Mouse (Mus musculus) liver, adult 2 months (tissue): Measurements from ENCODE around the gene Ivns1abp. TPM values are rescaled to one million over a fixed set of nuclear protein-coding genes. Genes with fewer than 3 reads are reported as not detected.

Experiments used
- DNase-seq: peaks from one replicate; pipeline ENCODE4 v3.0.0-alpha.2; 2011; ENCODE audit warnings: low read depth, low spot score; ENCODE audit errors: extremely low read depth
- H3K27ac ChIP-seq: fragments of 200-500 bp; replicated peaks from 2 replicates; pipeline ENCODE4 v1.5.1; 2012; ENCODE audit warnings: low read depth, mild to moderate bottlenecking, control low read depth, inconsistent platforms, low read length; ENCODE audit not compliant: insufficient read depth
- H3K27me3 ChIP-seq: fragments of 200-500 bp; 2 replicates; pipeline ENCODE4 v1.6.1; 2012; ENCODE audit warnings: mild to moderate bottlenecking, moderate library complexity, low read length, inconsistent platforms; ENCODE audit not compliant: control insufficient read depth, insufficient read depth
- H3K36me3 ChIP-seq: fragments of 200-500 bp; 2 replicates; pipeline ENCODE4 v1.6.1; 2012; ENCODE audit warnings: low read length, inconsistent platforms; ENCODE audit not compliant: control insufficient read depth, insufficient read depth
- H3K4me1 ChIP-seq: fragments of 200-500 bp; 2 replicates; pipeline ENCODE4 v1.6.1; 2011; ENCODE audit warnings: low read length; ENCODE audit not compliant: control insufficient read depth, insufficient read depth
- H3K4me3 ChIP-seq: fragments of 200-500 bp; 2 replicates; pipeline ENCODE4 v1.5.1; 2011; ENCODE audit warnings: low read depth, mild to moderate bottlenecking, control low read depth, low read length, moderate library complexity; ENCODE audit not compliant: insufficient read depth
- H3K79me2 ChIP-seq: fragments of 200-500 bp; 2 replicates; pipeline ENCODE4 v1.6.1; 2012; ENCODE audit warnings: inconsistent platforms, mild to moderate bottlenecking, low read length, moderate library complexity; ENCODE audit not compliant: control insufficient read depth, insufficient read depth
- H3K9ac ChIP-seq: fragments of 200-500 bp; 2 replicates; pipeline ENCODE4 v1.6.1; 2012; ENCODE audit warnings: low read depth, mild to moderate bottlenecking, control low read depth, inconsistent platforms, low read length
- CTCF ChIP-seq: fragments of 200-500 bp; IDR thresholded peaks from 2 replicates; pipeline ENCODE4 v1.5.1; 2011; ENCODE audit warnings: low read depth, low read length, control low read depth
- POLR2A ChIP-seq: fragments of 200-500 bp; IDR thresholded peaks from 2 replicates; pipeline ENCODE4 v1.6.1; 2011; ENCODE audit warnings: low read length, control low read depth; ENCODE audit not compliant: insufficient read depth; ENCODE audit errors: extremely low read depth
- WGBS: fragments of 180-500 bp; shearing (Covaris S2); methylation state at CpG from one replicate; pipeline ENCODE4 v1.1.7; 2018; 5-methylcytosine and 5-hydroxymethylcytosine counted together
- polyA plus RNA-seq: library from polyadenylated mRNA; depleted of rRNA; stranded (reverse); fragments of >200 nt; gene quantifications from 2 replicates; pipeline ENCODE4 v1.2.3, GENCODE M21; 2012
- total RNA-seq: library from RNA; depleted of rRNA; stranded (reverse); fragments of >200 nt; gene quantifications from 2 replicates; pipeline ENCODE4 v1.2.3, GENCODE M21; 2014

Gene Ivns1abp
- total and polyA plus RNA-seq, 2 experiments: 16.7 to 111 TPM

DNA sequence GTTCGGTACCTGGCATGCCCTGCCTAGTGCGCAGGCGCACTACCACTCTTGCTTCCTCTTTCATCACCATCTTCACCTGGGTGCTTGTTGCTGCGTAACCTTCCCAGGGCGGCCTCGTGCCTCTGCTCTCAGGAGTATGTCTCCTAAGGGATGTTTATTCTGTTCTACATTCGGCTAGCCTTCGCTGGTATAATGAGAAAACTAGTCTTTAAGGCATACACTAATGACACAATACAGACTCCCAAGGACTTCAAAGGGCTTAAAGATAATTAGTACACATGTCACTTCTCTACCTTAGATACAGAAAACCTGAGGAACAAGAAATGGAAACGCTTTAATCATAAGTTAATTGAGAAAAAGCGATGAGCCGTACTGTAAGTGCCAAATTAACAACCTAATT is 32.9 kb upstream of the Ivns1abp start:
- Histone ChIP-seq H3K9ac (no peak overlapping the region), H3K4me1 (no peaks in the 10 kb centered on the region), H3K79me2 (no peaks in the 10 kb centered on the region), H3K27ac (no peak overlapping the region), H3K36me3 (no peaks in the 10 kb centered on the region), H3K27me3 (no peaks in the 10 kb centered on the region), H3K4me3 (no peak overlapping the region)
- 94% methylated on average over 11 of the region's 11 CpGs for WGBS
- no peak for TF ChIP-seq POLR2A
- no peak for TF ChIP-seq CTCF
- DNase-seq: no peak

GRCm38 (mm10) chr1:151319267-151319666 is 25.0 kb upstream of the Ivns1abp start:
- Histone ChIP-seq H3K9ac (no peak overlapping the region), H3K36me3 (no peaks in the 10 kb centered on the region), H3K4me3 (no peak overlapping the region), H3K27ac (no peak overlapping the region), H3K79me2 (no peaks in the 10 kb centered on the region), H3K27me3 (no peaks in the 10 kb centered on the region), H3K4me1 (no peaks in the 10 kb centered on the region)
- no peak for TF ChIP-seq CTCF
- no peak for TF ChIP-seq POLR2A
- no peak for DNase-seq
- 88% methylated on average over 7 of the region's 7 CpGs for WGBS

DNA sequence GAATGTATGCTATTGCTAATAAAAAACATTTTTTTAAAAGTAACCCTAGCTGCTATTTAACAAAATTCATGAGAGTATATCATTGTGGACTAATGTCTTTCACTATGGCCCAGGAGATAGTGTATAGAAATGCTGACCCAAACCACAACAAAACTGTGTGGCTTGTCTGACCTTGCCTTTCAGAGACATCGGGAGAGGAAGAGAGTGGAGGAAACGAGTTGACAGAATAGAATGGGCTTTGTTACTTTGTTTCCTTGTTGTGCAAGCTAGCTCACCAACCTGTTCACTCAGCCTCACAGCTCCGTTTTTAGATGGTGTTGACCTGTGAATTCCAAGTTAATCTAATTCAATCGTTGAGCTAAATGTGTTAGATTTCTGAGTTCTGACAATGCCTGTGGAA is 23.9 kb upstream of the Ivns1abp start:
- WGBS: 70% methylated on average over 4 of the region's 4 CpGs
- TF ChIP-seq CTCF: no peak
- TF ChIP-seq POLR2A: no peak
- H3K27me3 ChIP-seq: no peaks in the 10 kb centered on the region
- H3K36me3 ChIP-seq: no peaks in the 10 kb centered on the region
- no peak overlapping the region for H3K27ac ChIP-seq
- H3K4me3 ChIP-seq: no peak overlapping the region
- no peaks in the 10 kb centered on the region for H3K4me1 ChIP-seq
- H3K9ac ChIP-seq: no peak overlapping the region
- no peak for DNase-seq
- H3K79me2 ChIP-seq: no peaks in the 10 kb centered on the region

- WGBS: 36% methylated on average over 1 of the region's 1 CpGs
- Histone ChIP-seq H3K9ac (no peak overlapping the region), H3K79me2 (no peaks in the 10 kb centered on the region), H3K36me3 (no peaks in the 10 kb centered on the region), H3K4me3 (no peak overlapping the region), H3K27ac (no peak overlapping the region), H3K27me3 (no peaks in the 10 kb centered on the region), H3K4me1 (peaks cover 23% of the 10 kb centered on the region)
- TF ChIP-seq POLR2A (no peak), CTCF (no peak)
- DNase-seq: no peak
Measured at GRCm38 (mm10) chr1:151325328-151325727, 18.9 kb upstream of the Ivns1abp start.

- peaks cover 27% of the 10 kb centered on the region for H3K4me1 ChIP-seq
- H3K27me3 ChIP-seq: no peaks in the 10 kb centered on the region
- TF ChIP-seq POLR2A (no peak), CTCF (no peak)
- H3K27ac ChIP-seq: peak overlapping the region; percentile 61
- no peaks in the 10 kb centered on the region for H3K79me2 ChIP-seq
- H3K36me3 ChIP-seq: no peaks in the 10 kb centered on the region
- WGBS: 65% methylated on average over 14 of the region's 14 CpGs
- H3K4me3 ChIP-seq: no peak overlapping the region
- DNase-seq: peak; percentile 87
- no peak overlapping the region for H3K9ac ChIP-seq
Measured at GRCm38 (mm10) chr1:151328341-151329097, 15.8 kb upstream of the Ivns1abp start.

GRCm38 (mm10) chr1:151329601-151330000 is 14.7 kb upstream of the Ivns1abp start:
- Histone ChIP-seq H3K27me3 (no peaks in the 10 kb centered on the region), H3K27ac (no peak overlapping the region), H3K4me3 (no peak overlapping the region), H3K4me1 (peaks cover 27% of the 10 kb centered on the region), H3K79me2 (no peaks in the 10 kb centered on the region), H3K36me3 (no peaks in the 10 kb centered on the region), H3K9ac (no peak overlapping the region)
- 90% methylated on average over 7 of the region's 7 CpGs for WGBS
- no peak for DNase-seq
- TF ChIP-seq CTCF (no peak), POLR2A (no peak)
